ENCODE assay signal across 10 mouse cellular contexts in the genomic region with DNA sequence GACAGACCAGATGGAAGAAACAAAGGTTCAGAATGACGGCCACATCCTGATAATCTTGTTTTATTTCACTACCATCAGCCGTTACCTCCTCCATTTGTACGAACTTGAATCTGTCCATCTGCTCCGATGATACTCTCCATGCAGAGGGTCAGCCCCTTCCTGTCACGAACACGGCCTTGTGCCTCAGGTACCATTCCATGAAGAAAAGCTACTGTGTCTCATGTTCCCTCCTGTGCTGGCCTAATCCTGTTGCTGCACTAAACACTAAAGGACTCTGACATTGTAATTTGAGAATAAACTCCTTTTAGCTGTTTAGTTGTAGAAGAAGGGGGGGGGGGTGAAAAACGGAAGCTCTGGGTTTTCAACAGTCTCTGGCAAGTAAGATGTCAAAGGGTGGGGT.
"Had no signal": no experiment of that assay in that cellular context is flagged by ENCODE, and none has a peak within 500 bp of the region (broad histone marks: within the 10 kb centered on the region; RNA-seq: fewer than 3 reads in every experiment).

No protein-coding gene starts in this region.

- H3K4me2 ChIP-seq: limb, embryonic 13.5 days; midbrain, embryonic 13.5 days; stomach, embryonic 15.5 days had no signal

- H3K4me3 ChIP-seq: left cerebral cortex, adult 2 months; limb, embryonic 13.5 days; midbrain, embryonic 13.5 days; stomach, embryonic 15.5 days had no signal

- H3K27me3 ChIP-seq: limb, embryonic 13.5 days; midbrain, embryonic 13.5 days; stomach, embryonic 15.5 days had no signal

- H3K36me3 ChIP-seq: midbrain, embryonic 13.5 days; stomach, embryonic 15.5 days had no signal

- ATAC-seq: midbrain, embryonic 13.5 days had no signal

- H3K4me1 ChIP-seq: stomach, embryonic 15.5 days had no signal

- H3K9ac ChIP-seq: limb, embryonic 13.5 days; liver, embryonic 14.5 days; midbrain, embryonic 13.5 days; stomach, embryonic 15.5 days had no signal

- H3K27ac ChIP-seq: left cerebral cortex, adult 2 months; limb, embryonic 13.5 days; liver, embryonic 14.5 days; midbrain, embryonic 13.5 days; stomach, embryonic 15.5 days had no signal

- H3K9me3 ChIP-seq: limb, embryonic 13.5 days; midbrain, embryonic 13.5 days; stomach, embryonic 15.5 days had no signal

- DNase-seq: kidney, postnatal 10 days; lung, adult 18-20 months; right cerebral cortex, postnatal 14 days; thymus, adult 2 months; thymus, postnatal 25 days had no signal
